Mouse (Mus musculus) spleen, adult 2 months (tissue): Measurements from ENCODE around the gene Dgat2. TPM values are rescaled to one million over a fixed set of nuclear protein-coding genes. Genes with fewer than 3 reads are reported as not detected.

ENCODE experiments used
- DNase-seq, 2 experiments: peaks; one replicate each; pipeline versions ENCODE4 v3.0.0 to v3.0.0-alpha.2; 2012 to 2021; ENCODE audit warnings: low spot score in 2 of 2, low read depth in 1 of 2
- H3K27ac ChIP-seq: fragments of 200-500 bp; 2 replicates; pipeline ENCODE4 v1.5.1; 2012; ENCODE audit warnings: low read length, inconsistent platforms; ENCODE audit not compliant: insufficient read depth
- H3K27me3 ChIP-seq: fragments of 200-500 bp; 2 replicates; pipeline ENCODE4 v1.6.1; 2012; ENCODE audit warnings: mild to moderate bottlenecking, moderate library complexity, low read length, inconsistent platforms; ENCODE audit not compliant: control insufficient read depth, insufficient read depth
- H3K36me3 ChIP-seq: fragments of 200-500 bp; 2 replicates; pipeline ENCODE4 v1.6.1; 2012; ENCODE audit warnings: mild to moderate bottlenecking, low read length, inconsistent platforms; ENCODE audit not compliant: control insufficient read depth, insufficient read depth
- H3K4me1 ChIP-seq: fragments of 200-500 bp; 2 replicates; pipeline ENCODE4 v1.6.1; 2011; ENCODE audit warnings: inconsistent platforms; ENCODE audit not compliant: control insufficient read depth, insufficient read depth, insufficient read length
- H3K4me3 ChIP-seq: fragments of 200-500 bp; 2 replicates; pipeline ENCODE4 v1.5.1; 2011; ENCODE audit warnings: mild to moderate bottlenecking, inconsistent platforms; ENCODE audit not compliant: insufficient read depth, insufficient read length; ENCODE audit errors: extremely low read depth
- CTCF ChIP-seq: fragments of 200-500 bp; IDR thresholded peaks from 2 replicates; pipeline ENCODE4 v1.5.1; 2011; ENCODE audit warnings: mild to moderate bottlenecking, inconsistent platforms; ENCODE audit not compliant: insufficient read depth, insufficient read length, insufficient replicate concordance; ENCODE audit errors: extremely low read depth
- POLR2A ChIP-seq: fragments of 200-500 bp; IDR thresholded peaks from 2 replicates; pipeline ENCODE4 v1.6.1; 2011; ENCODE audit warnings: low read depth, low read length, inconsistent platforms
- WGBS: fragments of 180-500 bp; shearing (Covaris S2); methylation state at CpG from one replicate; pipeline ENCODE4 v1.1.7; 2018; 5-methylcytosine and 5-hydroxymethylcytosine counted together
- polyA plus RNA-seq: library from polyadenylated mRNA; depleted of rRNA; stranded (reverse); fragments of >200 nt; gene quantifications from 2 replicates; pipeline ENCODE4 v1.2.3, GENCODE M21; 2012

Gene Dgat2
- polyA plus RNA-seq, 1 experiment, result 12.8 TPM

DNA sequence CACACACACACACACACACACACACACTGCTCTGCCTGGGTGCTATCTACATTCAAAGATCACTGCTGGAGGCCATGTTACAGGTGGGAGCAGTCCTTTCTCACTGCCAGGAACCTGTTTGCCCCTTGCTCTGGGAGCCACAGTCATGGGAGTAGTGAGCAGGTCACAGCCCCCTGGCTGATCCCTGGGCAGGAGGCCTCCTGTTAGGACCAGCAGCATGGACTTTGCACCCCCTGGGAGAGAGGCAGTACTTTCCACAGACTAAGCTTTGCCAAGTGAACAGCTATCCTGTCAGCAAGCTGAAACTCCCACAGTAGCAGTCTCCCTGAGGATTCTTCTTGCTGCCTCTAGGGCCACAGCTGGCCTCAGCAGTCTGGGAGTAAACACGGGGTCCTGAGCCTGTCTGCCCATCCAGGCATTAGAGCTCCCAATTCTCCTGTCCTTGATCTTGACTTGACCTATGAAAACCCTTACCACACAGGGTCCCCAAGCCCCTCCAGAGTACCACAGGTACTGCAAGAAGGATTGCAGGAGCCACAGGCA lies 42.2 kb upstream of the Dgat2 start:
- H3K27me3 ChIP-seq, result no peaks in the 10 kb centered on the region
- no peak overlapping the region for H3K4me3 ChIP-seq
- DNase-seq, result no peak
- WGBS, result 71% methylated on average over 1 of the region's 1 CpGs
- H3K4me1 ChIP-seq, result no peaks in the 10 kb centered on the region
- no peaks in the 10 kb centered on the region for H3K36me3 ChIP-seq
- no peak overlapping the region for H3K27ac ChIP-seq
- TF ChIP-seq CTCF (no peak), POLR2A (no peak)

DNA sequence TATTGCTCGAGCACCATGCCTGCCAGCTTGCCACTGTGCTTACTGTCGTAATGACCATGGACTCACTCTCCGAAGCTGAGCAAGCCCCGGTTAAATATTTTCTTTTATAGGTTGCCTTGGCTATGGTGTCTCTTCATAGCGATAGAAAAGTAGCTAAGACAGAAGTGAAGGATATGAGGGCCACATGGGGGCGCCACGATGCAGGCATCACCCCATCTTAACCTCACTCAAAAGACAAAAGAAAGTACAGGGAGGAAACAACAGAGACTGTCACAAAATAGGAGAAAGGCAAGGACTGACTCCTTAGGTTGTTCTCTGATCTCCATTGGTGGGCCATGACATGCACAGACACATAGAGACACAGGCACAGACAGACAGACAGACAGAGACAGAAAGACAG lies 41.7 kb upstream of the Dgat2 start:
- no peak for TF ChIP-seq POLR2A
- TF ChIP-seq CTCF, result no peak
- Histone ChIP-seq H3K27me3 (no peaks in the 10 kb centered on the region), H3K4me3 (no peak overlapping the region), H3K4me1 (no peaks in the 10 kb centered on the region), H3K36me3 (no peaks in the 10 kb centered on the region), H3K27ac (no peak overlapping the region)
- 79% methylated on average over 7 of the region's 7 CpGs for WGBS
- DNase-seq, result no peak

DNA sequence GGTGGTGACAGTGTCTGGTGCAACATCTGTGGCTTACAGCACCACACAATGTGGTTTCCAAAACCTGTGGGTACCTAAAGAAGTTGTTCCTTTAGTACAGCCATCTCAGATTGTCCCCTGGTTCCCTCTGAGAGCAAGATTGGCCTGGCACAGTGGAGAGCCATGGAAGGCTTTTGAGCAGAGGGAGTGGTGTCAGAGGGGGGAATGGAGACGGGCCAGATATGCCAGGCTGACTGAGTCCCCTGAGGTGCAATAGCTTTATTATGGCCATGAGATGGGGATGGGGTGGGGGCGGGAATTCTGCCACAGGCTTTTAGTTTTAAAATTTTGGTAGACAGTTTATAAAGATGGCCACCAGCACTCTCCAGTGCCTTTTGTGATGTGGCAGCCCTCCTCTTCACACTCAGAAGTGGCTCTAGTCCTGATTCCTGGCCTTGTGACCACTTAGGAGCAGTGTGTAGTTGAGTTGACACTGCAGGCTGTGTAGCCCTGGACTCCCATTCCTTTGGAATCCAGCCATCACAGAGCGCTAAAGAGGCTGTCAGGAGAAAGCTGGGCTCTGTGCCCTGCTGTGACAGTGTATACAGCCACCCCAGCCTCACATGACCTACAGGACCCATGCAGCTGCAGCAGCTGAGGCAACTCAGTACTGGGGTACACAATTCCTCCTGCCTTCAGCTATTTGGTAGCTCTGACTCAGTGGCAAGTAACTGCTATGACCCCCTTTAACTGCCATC lies 35.0 kb upstream of the Dgat2 start:
- Histone ChIP-seq H3K4me3 (no peak overlapping the region), H3K27ac (no peak overlapping the region), H3K4me1 (no peaks in the 10 kb centered on the region), H3K27me3 (no peaks in the 10 kb centered on the region), H3K36me3 (no peaks in the 10 kb centered on the region)
- TF ChIP-seq POLR2A, result no peak
- no peak for TF ChIP-seq CTCF
- DNase-seq, result no peak
- 89% methylated on average over 3 of the region's 3 CpGs for WGBS

DNA sequence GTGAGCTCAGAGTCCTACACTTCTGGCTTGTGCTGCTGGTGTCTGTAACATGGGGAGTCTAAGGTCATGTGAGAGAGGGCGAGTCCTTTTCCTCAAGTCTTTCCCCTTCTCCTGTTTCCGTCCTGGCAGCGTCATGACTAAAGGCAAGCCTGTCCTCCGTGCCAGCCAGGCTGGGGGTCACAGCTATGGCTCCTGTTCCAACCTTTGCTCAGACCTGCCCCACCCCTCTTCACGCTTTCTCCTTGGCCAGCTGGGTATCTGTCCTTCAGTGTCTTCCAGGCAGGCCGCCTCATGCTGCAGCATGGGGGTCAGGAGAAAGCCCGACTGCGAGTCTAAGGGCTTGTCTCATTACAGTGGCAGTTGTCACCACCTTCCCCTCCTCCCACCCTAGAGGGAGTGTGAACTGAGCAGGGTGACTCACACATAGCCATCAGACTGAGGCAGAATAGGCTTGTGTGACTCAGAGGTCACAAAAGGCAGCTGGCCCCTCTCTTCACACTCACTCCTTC lies 32.9 kb upstream of the Dgat2 start:
- no peaks in the 10 kb centered on the region for H3K4me1 ChIP-seq
- H3K27me3 ChIP-seq, result no peaks in the 10 kb centered on the region
- WGBS, result 77% methylated on average over 8 of the region's 8 CpGs
- DNase-seq, result no peak
- no peak for TF ChIP-seq POLR2A
- no peak for TF ChIP-seq CTCF
- no peak overlapping the region for H3K27ac ChIP-seq
- no peaks in the 10 kb centered on the region for H3K36me3 ChIP-seq
- H3K4me3 ChIP-seq, result no peak overlapping the region

DNA sequence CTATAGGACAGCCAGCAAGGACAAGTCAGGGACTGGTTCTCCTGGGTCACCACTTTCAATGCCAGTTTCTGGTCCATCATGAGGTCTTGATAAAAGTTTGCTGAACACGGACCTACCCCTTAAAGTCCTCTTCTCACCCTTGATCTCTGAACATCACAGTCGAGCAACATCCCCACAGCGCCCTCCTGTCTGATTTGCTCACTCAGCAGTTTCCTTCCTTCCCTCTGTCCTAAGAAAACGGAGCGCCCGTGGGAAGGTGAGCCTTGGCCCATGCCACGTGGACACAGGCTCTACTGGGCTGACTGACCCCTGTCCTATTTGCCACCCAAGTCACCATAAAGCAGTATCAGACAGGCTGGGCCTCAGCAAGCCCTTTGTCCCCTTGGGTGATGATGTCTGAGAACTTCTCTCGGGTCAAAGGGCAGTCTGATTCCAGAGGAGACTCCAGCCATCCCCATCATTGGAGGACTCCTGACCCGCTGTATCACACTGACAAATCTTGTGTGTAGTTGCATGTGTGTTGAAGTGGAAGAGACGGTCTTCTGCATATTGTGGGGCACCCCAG lies 32.2 kb upstream of the Dgat2 start:
- no peak overlapping the region for H3K27ac ChIP-seq
- no peaks in the 10 kb centered on the region for H3K4me1 ChIP-seq
- DNase-seq, result no peak
- TF ChIP-seq POLR2A, result no peak
- no peak for TF ChIP-seq CTCF
- H3K36me3 ChIP-seq, result no peaks in the 10 kb centered on the region
- H3K27me3 ChIP-seq, result no peaks in the 10 kb centered on the region
- no peak overlapping the region for H3K4me3 ChIP-seq
- 86% methylated on average over 10 of the region's 10 CpGs for WGBS

DNA sequence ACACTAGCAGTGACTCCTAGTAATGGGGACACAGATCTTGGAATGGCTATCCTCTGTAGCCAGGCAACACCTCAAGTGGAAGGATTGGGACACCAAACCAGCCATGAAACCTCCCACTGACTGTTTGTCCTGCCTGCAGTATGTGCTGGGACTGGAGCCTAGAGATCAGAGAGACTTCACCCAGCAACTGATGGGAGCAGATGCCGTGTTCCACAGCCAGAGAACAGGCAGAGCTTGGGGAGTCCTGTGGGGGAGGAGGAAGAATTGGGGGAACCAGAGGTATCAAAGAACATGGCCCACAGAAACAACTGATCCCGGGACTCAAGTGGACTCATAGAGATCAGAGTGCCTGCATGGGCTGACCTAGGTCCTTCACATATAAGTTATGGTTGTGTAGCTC lies 31.2 kb upstream of the Dgat2 start:
- Histone ChIP-seq H3K4me3 (no peak overlapping the region), H3K36me3 (no peaks in the 10 kb centered on the region), H3K27me3 (no peaks in the 10 kb centered on the region), H3K27ac (no peak overlapping the region), H3K4me1 (no peaks in the 10 kb centered on the region)
- WGBS, result 87% methylated on average over 2 of the region's 2 CpGs
- TF ChIP-seq CTCF, result no peak
- TF ChIP-seq POLR2A, result no peak
- no peak for DNase-seq

DNA sequence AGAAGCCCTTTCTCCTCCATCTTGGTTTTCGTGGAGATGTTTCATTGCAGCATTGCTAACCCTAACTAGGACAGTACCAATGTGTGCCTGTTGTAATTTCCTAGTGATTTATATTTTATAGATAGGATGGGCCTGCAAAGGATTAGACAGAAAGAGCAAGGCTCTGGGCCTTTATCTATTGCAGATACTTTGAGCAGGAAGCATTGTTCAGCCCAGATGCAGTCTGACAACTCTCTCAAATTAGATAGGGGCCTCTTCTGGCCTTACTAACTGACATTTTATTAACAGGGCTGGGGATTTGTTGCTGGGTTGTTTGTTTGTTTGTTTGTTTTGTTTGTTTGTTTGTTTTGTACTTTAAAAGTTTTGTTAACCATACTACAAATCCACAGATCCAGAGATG lies 30.5 kb upstream of the Dgat2 start:
- H3K36me3 ChIP-seq, result no peaks in the 10 kb centered on the region
- no peaks in the 10 kb centered on the region for H3K27me3 ChIP-seq

More for the DNA sequence above, 30.5 kb upstream of the Dgat2 start:
- DNase-seq, result no peak
- TF ChIP-seq POLR2A (no peak), CTCF (no peak)
- Histone ChIP-seq H3K4me1 (no peaks in the 10 kb centered on the region), H3K27ac (no peak overlapping the region), H3K4me3 (no peak overlapping the region)
- 81% methylated on average over 1 of the region's 1 CpGs for WGBS
